Mouse (Mus musculus) brain, embryonic 14.5 days (tissue): ENCODE measurements around the gene Ptpn14.

Experiments
- CTCF ChIP-seq: fragments of 200-500 bp; IDR thresholded peaks from 2 replicates; pipeline ENCODE4 v1.5.1; 2012; ENCODE audit warnings: inconsistent platforms, mild to moderate bottlenecking, moderate library complexity, borderline replicate concordance; ENCODE audit not compliant: insufficient read depth, insufficient read length; ENCODE audit errors: extremely low read depth
- POLR2A ChIP-seq: fragments of 200-500 bp; IDR thresholded peaks from 2 replicates; pipeline ENCODE4 v1.6.1; 2012; ENCODE audit warnings: mild to moderate bottlenecking, inconsistent platforms, borderline replicate concordance; ENCODE audit not compliant: poor library complexity, insufficient read depth, insufficient read length, severe bottlenecking; ENCODE audit errors: extremely low read depth

- TF ChIP-seq CTCF (no peak), POLR2A (no peak)
These were observed 136.9 kb downstream of the Ptpn14 start for GRCm38 (mm10) chr1:189864846-189865560.
